Mouse (Mus musculus) E14TG2a.4 (cell line): Measurements from ENCODE around the gene Trafd1.
"Not testable (repeated sequence)": the region's sequence is repeated elsewhere in the genome, so short reads cannot be mapped to it uniquely, and the experiment has no call there.

Experiments
- H3K27me3 ChIP-seq: 2 replicates; pipeline ENCODE4 v1.6.1; 2014; ENCODE audit warnings: low read length, control low read depth; ENCODE audit not compliant: insufficient read depth
- H3K36me3 ChIP-seq: 2 replicates; pipeline ENCODE4 v1.6.1; 2014; ENCODE audit warnings: low read length, control low read depth; ENCODE audit not compliant: insufficient read depth
- H3K4me1 ChIP-seq: replicated peaks from 2 replicates; pipeline ENCODE4 v1.6.1; 2014; ENCODE audit warnings: low read depth, low read length, control low read depth
- H3K4me3 ChIP-seq: replicated peaks from 2 replicates; pipeline ENCODE4 v1.5.1; 2014; ENCODE audit warnings: mild to moderate bottlenecking, low read length
- H3K9me3 ChIP-seq: 2 replicates; pipeline ENCODE4 v1.6.1; 2014; ENCODE audit warnings: low read length, control low read depth
- CTCF ChIP-seq: conservative IDR thresholded peaks from 2 replicates; pipeline ENCODE4 v1.5.1; 2014; ENCODE audit warnings: low read length
- NANOG ChIP-seq: IDR thresholded peaks from 2 replicates; pipeline ENCODE4 v1.6.1; 2014; ENCODE audit warnings: borderline replicate concordance, low read length, mixed read lengths
- POU5F1 ChIP-seq: IDR thresholded peaks from 2 replicates; pipeline ENCODE4 v1.6.1; 2014; ENCODE audit warnings: low read length, borderline replicate concordance

The Trafd1 gene

DNA sequence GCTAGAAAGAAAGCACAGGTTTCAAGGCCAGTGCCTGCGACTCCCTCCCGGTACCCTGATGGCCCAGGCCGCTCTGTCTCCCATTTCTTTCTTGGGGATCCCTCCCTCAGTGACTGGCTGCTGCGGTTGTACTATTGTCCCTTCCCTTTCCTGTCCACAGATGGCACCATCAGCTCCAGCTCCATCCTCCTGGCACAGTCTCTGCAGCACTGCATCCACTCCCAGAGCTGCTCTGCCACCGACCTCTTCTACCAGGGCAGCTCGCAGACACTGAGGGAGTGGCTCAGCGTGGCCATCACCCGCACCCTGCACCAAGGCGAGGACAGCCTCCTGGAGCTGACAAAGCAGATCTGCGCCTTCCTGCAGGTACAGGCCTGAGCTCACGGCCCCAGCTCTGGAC lies 42.9 kb downstream of the Trafd1 start:
- Histone ChIP-seq H3K27me3 (no peaks in the 10 kb centered on the region), H3K36me3 (peaks cover 82% of the 10 kb centered on the region), H3K9me3 (no peaks in the 10 kb centered on the region), H3K4me3 (no peak overlapping the region), H3K4me1 (peaks cover 20% of the 10 kb centered on the region)
- TF ChIP-seq CTCF (no peak), NANOG (no peak), POU5F1 (no peak)

DNA sequence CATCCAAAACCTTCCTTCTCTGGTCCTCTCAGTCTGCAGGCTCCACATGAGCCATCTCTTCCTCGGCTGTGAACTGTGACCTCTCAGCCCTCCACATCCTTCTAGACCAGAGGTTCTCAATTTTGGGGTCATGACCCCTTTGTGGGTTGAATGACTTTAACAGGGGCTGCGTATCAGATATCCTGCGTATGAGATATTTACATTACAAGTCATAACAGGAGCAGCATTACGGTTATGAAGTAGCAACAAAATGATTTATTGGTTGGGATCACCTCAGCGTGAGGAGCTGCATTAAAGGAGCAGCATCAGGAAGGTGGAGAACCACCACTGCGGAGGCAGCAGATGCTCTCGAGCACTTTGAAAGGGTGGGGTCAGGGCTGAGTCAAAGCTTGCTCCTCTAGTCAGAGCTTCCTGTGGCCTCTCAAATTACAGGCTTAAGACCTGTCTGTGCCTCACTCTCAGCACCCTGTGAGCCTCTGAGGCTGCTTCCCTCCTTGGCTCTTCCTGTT lies 44.4 kb downstream of the Trafd1 start:
- Histone ChIP-seq H3K27me3 (no peaks in the 10 kb centered on the region), H3K4me3 (no peak overlapping the region), H3K36me3 (peaks cover 84% of the 10 kb centered on the region), H3K9me3 (no peaks in the 10 kb centered on the region), H3K4me1 (peaks cover 20% of the 10 kb centered on the region)
- no peak for TF ChIP-seq POU5F1
- no peak for TF ChIP-seq NANOG
- no peak for TF ChIP-seq CTCF

DNA sequence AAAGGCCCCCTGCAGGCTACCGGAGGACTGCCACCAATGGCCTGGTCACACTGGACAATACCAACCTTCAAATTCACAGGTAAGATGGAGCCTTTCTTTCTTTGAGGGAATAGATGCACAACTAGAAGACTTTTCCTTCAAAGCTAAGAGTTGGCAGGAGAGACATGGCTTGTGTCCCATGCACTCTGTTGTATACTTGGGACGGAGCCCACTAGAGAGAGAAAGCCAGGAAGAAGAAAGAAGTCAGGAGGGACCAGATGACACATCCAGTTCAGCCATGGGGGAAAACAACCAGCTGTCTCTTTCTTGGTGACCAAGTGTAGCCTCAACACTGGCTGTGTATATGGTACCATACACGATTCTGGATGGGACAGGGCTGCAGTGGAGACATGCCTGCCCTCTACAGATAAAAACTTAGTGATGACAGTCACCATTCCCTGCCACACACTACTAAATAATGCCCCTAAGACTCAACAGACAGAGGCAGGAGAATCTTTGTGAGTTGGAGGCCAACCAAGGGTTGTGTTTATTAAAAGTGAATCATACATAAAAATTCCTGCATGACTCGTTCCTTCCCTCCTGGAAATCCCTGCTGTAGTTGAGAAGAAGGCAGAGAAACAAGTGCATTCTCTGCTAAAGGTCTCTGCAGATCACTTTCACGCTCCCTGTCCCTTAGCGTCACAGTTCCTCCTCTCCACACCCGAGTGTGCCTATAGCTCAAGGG lies 45.8 kb downstream of the Trafd1 start:
- TF ChIP-seq POU5F1 (no peak), NANOG (no peak), CTCF (no peak)
- Histone ChIP-seq H3K4me3 (no peak overlapping the region), H3K4me1 (peaks cover 20% of the 10 kb centered on the region), H3K27me3 (no peaks in the 10 kb centered on the region), H3K9me3 (no peaks in the 10 kb centered on the region), H3K36me3 (peaks cover 83% of the 10 kb centered on the region)

DNA sequence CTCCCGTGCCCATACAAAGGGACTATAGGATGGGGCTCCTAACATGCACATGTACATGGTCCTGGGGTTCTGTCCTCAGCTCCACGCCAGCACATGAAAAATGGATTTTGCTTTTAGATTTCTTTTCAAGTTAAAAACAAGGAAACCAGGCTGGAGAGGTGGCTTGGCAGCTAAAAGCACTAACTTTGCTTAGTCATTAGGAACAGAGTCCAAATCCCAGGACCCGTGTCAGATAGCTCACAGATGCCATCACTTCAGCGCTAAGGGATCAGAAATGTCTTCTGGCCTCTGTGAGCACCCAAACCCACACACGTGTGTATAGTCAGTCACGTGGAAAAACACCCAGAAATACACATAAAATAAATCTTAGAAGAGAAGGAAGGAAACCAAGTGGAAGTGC lies 48.7 kb downstream of the Trafd1 start:
- Histone ChIP-seq H3K4me3 (no peak overlapping the region), H3K4me1 (peaks cover 23% of the 10 kb centered on the region), H3K36me3 (peaks cover 80% of the 10 kb centered on the region), H3K9me3 (no peaks in the 10 kb centered on the region), H3K27me3 (no peaks in the 10 kb centered on the region)
- TF ChIP-seq NANOG: no peak
- TF ChIP-seq POU5F1: no peak
- TF ChIP-seq CTCF: no peak

DNA sequence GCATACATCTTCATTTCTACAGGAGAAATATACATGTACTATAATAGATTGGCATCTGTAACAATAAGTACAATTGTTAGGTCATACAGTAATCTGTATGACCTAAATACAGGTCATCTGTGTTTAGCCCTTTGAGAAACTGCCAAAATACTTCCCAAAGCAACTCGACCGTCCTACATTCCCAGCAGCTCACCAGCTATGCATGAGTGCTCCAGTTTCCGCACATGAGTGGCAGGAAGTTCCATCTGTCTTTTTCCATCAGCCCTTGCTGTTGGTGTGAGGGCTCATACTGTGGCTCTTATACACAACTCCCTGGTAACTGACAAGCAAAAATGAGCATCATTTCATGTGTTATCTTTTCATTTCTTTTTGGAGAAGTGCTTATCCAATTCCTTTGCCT lies 49.4 kb downstream of the Trafd1 start:
- Histone ChIP-seq H3K27me3 (no peaks in the 10 kb centered on the region), H3K9me3 (no peaks in the 10 kb centered on the region), H3K4me1 (peaks cover 23% of the 10 kb centered on the region), H3K4me3 (no peak overlapping the region), H3K36me3 (peaks cover 86% of the 10 kb centered on the region)
- no peak for TF ChIP-seq NANOG
- TF ChIP-seq CTCF: no peak
- no peak for TF ChIP-seq POU5F1

DNA sequence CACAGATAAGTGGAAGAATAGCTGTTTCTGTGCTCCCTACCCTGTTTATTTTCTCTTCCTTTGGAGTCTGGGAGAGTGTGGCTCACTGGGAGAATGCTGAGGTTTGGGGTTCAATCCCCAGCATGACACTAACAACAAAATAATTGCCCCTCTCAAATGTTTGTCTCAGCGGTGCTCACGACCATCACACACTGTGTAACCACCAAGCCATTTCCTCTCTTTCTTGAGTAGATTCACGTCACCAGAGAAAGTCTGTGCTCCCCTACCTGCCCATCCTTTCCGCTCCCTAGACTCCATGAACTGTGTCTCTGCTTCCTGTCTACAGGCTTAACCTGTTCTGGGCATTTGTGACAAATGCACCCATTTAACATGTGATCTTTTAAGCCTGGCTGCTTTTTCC lies 50.0 kb downstream of the Trafd1 start:
- no peak for TF ChIP-seq POU5F1
- no peak for TF ChIP-seq NANOG
- no peak for TF ChIP-seq CTCF
- no peaks in the 10 kb centered on the region for H3K9me3 ChIP-seq
- H3K4me1 ChIP-seq: peaks cover 22% of the 10 kb centered on the region
- H3K4me3 ChIP-seq: no peak overlapping the region
- H3K36me3 ChIP-seq: peaks cover 92% of the 10 kb centered on the region
- no peaks in the 10 kb centered on the region for H3K27me3 ChIP-seq

DNA sequence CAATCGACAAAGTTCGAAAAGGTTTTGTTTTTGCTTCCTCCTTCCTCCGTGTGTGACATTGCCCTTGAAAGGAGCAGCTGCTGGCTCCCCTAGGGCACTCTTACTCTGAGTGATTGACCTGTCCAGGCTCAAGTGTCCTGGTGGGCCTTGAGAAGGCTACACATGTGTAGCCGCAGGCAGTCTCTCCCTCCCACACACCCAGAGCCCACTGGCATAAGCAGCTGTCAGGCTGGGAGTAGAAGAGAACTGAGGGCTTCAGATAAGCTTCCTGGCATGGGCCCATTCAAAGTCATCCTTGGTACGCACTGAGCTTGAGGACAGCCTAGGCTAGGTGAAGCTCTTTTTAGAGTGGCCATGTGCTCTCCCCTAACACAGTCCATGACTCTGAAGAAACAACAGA lies 51.0 kb downstream of the Trafd1 start:
- peaks cover 23% of the 10 kb centered on the region for H3K4me1 ChIP-seq

DNA sequence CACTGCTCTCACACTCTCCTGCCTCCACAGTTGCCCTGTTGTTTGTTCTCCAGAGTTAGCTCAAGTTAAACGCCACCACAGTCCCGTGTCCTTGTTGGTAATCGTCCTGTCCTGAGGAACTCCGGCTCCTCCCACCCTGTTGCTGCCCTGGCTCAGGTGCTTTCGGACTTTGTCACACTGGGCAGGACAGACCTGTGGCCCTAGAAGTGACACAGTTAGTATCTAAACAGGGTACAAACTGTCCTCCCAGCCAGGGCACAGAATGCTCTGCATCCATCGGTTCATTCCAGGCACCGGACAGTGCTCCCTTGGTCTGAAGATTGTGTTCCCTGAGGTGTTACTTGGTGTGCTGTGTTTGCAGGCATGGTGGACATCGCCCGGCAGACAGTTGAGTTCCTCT lies 51.5 kb downstream of the Trafd1 start:
- Histone ChIP-seq H3K4me1 (peaks cover 24% of the 10 kb centered on the region), H3K27me3 (no peaks in the 10 kb centered on the region), H3K4me3 (no peak overlapping the region), H3K36me3 (peaks cover 86% of the 10 kb centered on the region), H3K9me3 (peaks cover 3% of the 10 kb centered on the region; the same call in 1 of the 2 replicates)
- TF ChIP-seq POU5F1: no peak
- no peak for TF ChIP-seq NANOG
- no peak for TF ChIP-seq CTCF

More for the DNA sequence above, 51.0 kb downstream of the Trafd1 start:
- Histone ChIP-seq H3K27me3 (no peaks in the 10 kb centered on the region), H3K36me3 (peaks cover 86% of the 10 kb centered on the region), H3K9me3 (peaks cover 3% of the 10 kb centered on the region; the same call in 1 of the 2 replicates), H3K4me3 (no peak overlapping the region)
- TF ChIP-seq NANOG (no peak), POU5F1 (no peak), CTCF (no peak)

DNA sequence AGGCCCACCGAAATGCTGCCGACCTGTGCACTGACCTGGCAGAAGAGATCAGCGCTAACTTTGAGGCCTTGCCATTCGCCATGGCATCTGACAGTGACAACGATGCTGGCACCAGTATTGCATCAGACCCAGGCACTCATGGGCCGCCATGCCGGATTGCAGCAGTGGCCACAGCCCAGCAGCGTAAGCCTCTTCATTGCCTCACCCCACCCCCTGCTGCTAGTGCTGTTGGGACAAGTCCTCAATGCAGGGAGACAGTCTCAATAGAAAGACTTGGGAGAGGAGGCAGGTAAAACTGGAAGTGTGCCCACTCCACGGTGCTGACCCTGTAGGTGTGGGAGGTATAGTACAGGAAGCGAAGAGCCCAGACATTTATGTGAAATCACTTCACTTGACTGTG lies 53.7 kb downstream of the Trafd1 start:
- peak overlapping the region; percentile 54 for H3K4me3 ChIP-seq
- H3K4me1 ChIP-seq: peaks cover 41% of the 10 kb centered on the region
- peaks cover 82% of the 10 kb centered on the region for H3K36me3 ChIP-seq
- TF ChIP-seq POU5F1 (no peak), CTCF (no peak)
- H3K9me3 ChIP-seq: peaks cover 3% of the 10 kb centered on the region; the same call in 1 of the 2 replicates
- H3K27me3 ChIP-seq: no peaks in the 10 kb centered on the region

DNA sequence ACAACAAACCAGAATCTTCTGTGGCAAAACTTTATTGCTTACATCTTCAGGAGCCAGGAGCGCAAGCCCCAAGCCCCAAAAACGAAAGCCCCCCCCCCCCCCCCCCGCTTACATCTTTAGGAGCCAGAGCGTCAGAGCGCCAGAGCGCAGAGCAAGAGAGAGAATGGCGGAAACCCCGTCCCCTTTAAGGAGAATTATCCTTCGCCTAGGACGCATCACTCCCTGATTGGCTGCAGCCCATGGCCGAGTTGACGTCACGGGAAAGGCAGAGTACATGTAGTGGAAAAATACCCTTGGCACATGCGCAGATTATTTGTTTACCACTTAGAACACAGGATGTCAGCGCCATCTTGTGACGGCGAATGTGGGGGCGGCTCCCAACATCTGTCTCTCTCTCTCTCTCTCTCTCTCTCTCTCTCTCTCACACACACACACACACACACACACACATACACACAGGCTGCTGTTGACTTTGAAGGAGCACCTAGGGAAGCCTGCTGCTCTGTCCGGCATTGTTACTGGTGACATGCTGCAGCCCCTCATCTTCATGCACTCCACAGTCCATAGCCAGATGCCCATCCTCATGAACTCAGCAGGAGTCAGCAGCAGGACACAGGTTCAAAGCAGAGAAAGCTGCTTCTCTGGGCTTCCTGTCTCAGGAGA lies 55.1 kb downstream of the Trafd1 start:
- Histone ChIP-seq H3K4me3 (peak overlapping the region; percentile 54), H3K36me3 (peaks cover 83% of the 10 kb centered on the region), H3K4me1 (peaks cover 54% of the 10 kb centered on the region)

More for the DNA sequence above, 55.1 kb downstream of the Trafd1 start:
- H3K27me3 ChIP-seq, H3K9me3 ChIP-seq: not testable (repeated sequence)
